Mouse (Mus musculus): ENCODE results near the gene Cdc42bpg. TPM values are rescaled to one million over a fixed set of nuclear protein-coding genes. Genes with fewer than 3 reads are reported as not detected.
"Not testable (repeated sequence)": the region's sequence is repeated elsewhere in the genome, so short reads cannot be mapped to it uniquely, and the experiment has no call there.

Cdc42bpg gene
- total RNA-seq, 2 experiments from 2014 or later = 3.9 to 4.6 TPM

- peak; percentile 93 to 94 for DNase-seq (ENCODE audit: extremely low spot score in 1 of 2, low spot score in 1 of 2)
These were observed 29.5 kb upstream of the Cdc42bpg start, which contains the start of gene Ehd1 for GRCm38 (mm10) chr19:6276426-6277421. Gene Ehd1 (plus strand): TSS chr19:6276725.

- DNase-seq (ENCODE audit: extremely low spot score in 1 of 2, low spot score in 1 of 2) = no peak
These were observed 28.4 kb upstream of the Cdc42bpg start for GRCm38 (mm10) chr19:6277661-6278438.

GRCm38 (mm10) chr19:6278439-6279073 lies 27.7 kb upstream of the Cdc42bpg start:
- DNase-seq (ENCODE audit: extremely low spot score in 1 of 2, low spot score in 1 of 2) = no peak

- DNase-seq (ENCODE audit: extremely low spot score in 1 of 2, low spot score in 1 of 2) = no peak
These were observed 26.6 kb upstream of the Cdc42bpg start for GRCm38 (mm10) chr19:6279481-6280144.

GRCm38 (mm10) chr19:6280554-6280953 lies 25.7 kb upstream of the Cdc42bpg start:
- no peak for DNase-seq (ENCODE audit: extremely low spot score in 1 of 2, low spot score in 1 of 2)

- no peak for DNase-seq (ENCODE audit: extremely low spot score in 1 of 2, low spot score in 1 of 2)
These were observed 24.9 kb upstream of the Cdc42bpg start for GRCm38 (mm10) chr19:6281122-6282020.

- DNase-seq (ENCODE audit: extremely low spot score in 1 of 2, low spot score in 1 of 2) = no peak
These were observed 23.3 kb upstream of the Cdc42bpg start for GRCm38 (mm10) chr19:6283001-6283400.

- DNase-seq (ENCODE audit: extremely low spot score in 1 of 2, low spot score in 1 of 2) = no peak
These were observed 21.8 kb upstream of the Cdc42bpg start for GRCm38 (mm10) chr19:6284502-6284901.

GRCm38 (mm10) chr19:6285226-6285625 lies 21.0 kb upstream of the Cdc42bpg start:
- DNase-seq (ENCODE audit: extremely low spot score in 1 of 2, low spot score in 1 of 2) = no peak

GRCm38 (mm10) chr19:6285632-6286433 lies 20.4 kb upstream of the Cdc42bpg start:
- DNase-seq (ENCODE audit: extremely low spot score in 1 of 2, low spot score in 1 of 2) = no peak

GRCm38 (mm10) chr19:6286434-6287401 lies 19.5 kb upstream of the Cdc42bpg start:
- no peak for DNase-seq (ENCODE audit: extremely low spot score in 1 of 2, low spot score in 1 of 2)

GRCm38 (mm10) chr19:6288236-6288894 lies 17.9 kb upstream of the Cdc42bpg start:
- DNase-seq (ENCODE audit: extremely low spot score in 1 of 2, low spot score in 1 of 2) = no peak

- DNase-seq (ENCODE audit: extremely low spot score in 1 of 2, low spot score in 1 of 2) = no peak
These were observed 16.5 kb upstream of the Cdc42bpg start for GRCm38 (mm10) chr19:6289696-6290238.

- not testable (repeated sequence) for DNase-seq (ENCODE audit: extremely low spot score in 1 of 2, low spot score in 1 of 2)
These were observed 15.5 kb upstream of the Cdc42bpg start for GRCm38 (mm10) chr19:6290720-6291116.

- DNase-seq (ENCODE audit: extremely low spot score in 1 of 2, low spot score in 1 of 2) = no peak
These were observed 15.0 kb upstream of the Cdc42bpg start for GRCm38 (mm10) chr19:6291117-6291781.

- DNase-seq (ENCODE audit: extremely low spot score in 1 of 2, low spot score in 1 of 2) = no peak
These were observed 14.0 kb upstream of the Cdc42bpg start for GRCm38 (mm10) chr19:6292262-6292661.
